Mouse (Mus musculus): ENCODE data around the gene Ypel1. TPM values are rescaled to one million over a fixed set of nuclear protein-coding genes. Genes with fewer than 3 reads are reported as not detected.

The Ypel1 gene
- polyA plus RNA-seq, 1 experiment: 0.43 TPM

GRCm38 (mm10) chr16:17044320-17044719, 25.2 kb upstream of the Ypel1 start:
- WGBS: 89% methylated on average over 3 of the region's 3 CpGs
- Histone ChIP-seq H3K4me1 (ENCODE audit: control insufficient read depth, insufficient read depth, insufficient read length) (no peaks in the 10 kb centered on the region), H3K36me3 (ENCODE audit: control insufficient read depth, insufficient read depth, low read length) (peaks cover 19% of the 10 kb centered on the region), H3K27ac (ENCODE audit: insufficient read depth, low read length) (no peak overlapping the region), H3K4me3 (ENCODE audit: extremely low read depth, insufficient read depth, insufficient read length) (no peak overlapping the region), H3K27me3 (ENCODE audit: control insufficient read depth, insufficient read depth, low read length) (no peaks in the 10 kb centered on the region)
- TF ChIP-seq CTCF (IDR thresholded peaks at IDR 0.05; ENCODE audit: extremely low read depth, insufficient read depth, insufficient read length, insufficient replicate concordance): no peak
- DNase-seq (ENCODE audit: low read depth in 1 of 2, low spot score in 2 of 2): no peak

- WGBS: 55% methylated on average over 3 of the region's 3 CpGs
- H3K4me1 ChIP-seq (ENCODE audit: control insufficient read depth, insufficient read depth, insufficient read length): no peaks in the 10 kb centered on the region
- H3K27ac ChIP-seq (ENCODE audit: insufficient read depth, low read length): no peak overlapping the region
- H3K36me3 ChIP-seq (ENCODE audit: control insufficient read depth, insufficient read depth, low read length): peaks cover 14% of the 10 kb centered on the region
- no peak for DNase-seq (ENCODE audit: low read depth in 1 of 2, low spot score in 2 of 2)
- H3K4me3 ChIP-seq (ENCODE audit: extremely low read depth, insufficient read depth, insufficient read length): no peak overlapping the region
- H3K27me3 ChIP-seq (ENCODE audit: control insufficient read depth, insufficient read depth, low read length): no peaks in the 10 kb centered on the region
- no peak for TF ChIP-seq CTCF (IDR thresholded peaks at IDR 0.05; ENCODE audit: extremely low read depth, insufficient read depth, insufficient read length, insufficient replicate concordance)
- no peak for TF ChIP-seq POLR2A (IDR thresholded peaks at IDR 0.05; ENCODE audit: low read depth, low read length)
Measured at GRCm38 (mm10) chr16:17045287-17045686, 24.2 kb upstream of the Ypel1 start.

DNA sequence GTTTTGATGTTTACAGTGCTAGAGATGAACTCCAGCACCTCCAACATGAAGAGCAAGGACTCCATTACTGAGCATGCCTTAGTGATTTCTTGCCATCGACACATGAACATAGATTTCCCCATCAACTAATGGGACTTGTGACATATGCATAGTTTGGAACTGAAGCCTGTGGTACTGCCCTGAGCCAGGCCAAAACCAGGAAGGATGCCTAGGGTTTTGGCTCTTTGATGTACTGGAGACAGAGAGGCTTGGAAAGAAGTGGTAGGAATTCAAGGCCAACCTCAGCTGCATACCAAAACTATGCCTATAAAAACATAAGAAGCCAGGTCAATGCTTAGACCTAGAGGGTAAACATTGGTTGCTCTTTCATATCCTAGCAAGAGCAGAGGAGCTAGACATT, 19.6 kb upstream of the Ypel1 start:
- DNase-seq (ENCODE audit: low read depth in 1 of 2, low spot score in 2 of 2): no peak
- 98% methylated on average over 1 of the region's 1 CpGs for WGBS
- Histone ChIP-seq H3K4me3 (ENCODE audit: extremely low read depth, insufficient read depth, insufficient read length) (no peak overlapping the region), H3K27me3 (ENCODE audit: control insufficient read depth, insufficient read depth, low read length) (no peaks in the 10 kb centered on the region), H3K36me3 (ENCODE audit: control insufficient read depth, insufficient read depth, low read length) (peaks cover 5% of the 10 kb centered on the region), H3K27ac (ENCODE audit: insufficient read depth, low read length) (no peak overlapping the region), H3K4me1 (ENCODE audit: control insufficient read depth, insufficient read depth, insufficient read length) (no peaks in the 10 kb centered on the region)
- TF ChIP-seq CTCF (IDR thresholded peaks at IDR 0.05; ENCODE audit: extremely low read depth, insufficient read depth, insufficient read length, insufficient replicate concordance): no peak
- TF ChIP-seq POLR2A (IDR thresholded peaks at IDR 0.05; ENCODE audit: low read depth, low read length): no peak

DNA sequence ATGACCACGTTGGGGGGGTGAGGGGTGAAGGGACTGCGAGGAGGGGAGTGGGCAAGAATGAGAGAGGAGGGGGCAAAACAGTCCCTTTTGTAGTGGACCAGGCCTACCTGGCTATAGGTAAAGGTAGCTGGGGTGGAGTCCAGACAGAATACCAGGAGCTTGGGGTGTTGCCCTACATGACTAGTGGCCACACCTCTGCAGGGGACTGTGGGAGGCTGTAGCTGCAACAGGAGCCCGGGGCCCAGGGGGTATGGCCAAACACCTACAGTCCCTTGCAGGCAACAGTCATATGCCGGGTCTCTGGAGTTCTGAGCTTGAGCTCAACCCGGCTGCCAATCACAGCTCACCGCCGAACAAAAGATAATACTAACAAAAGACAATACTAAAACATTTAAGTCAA, 17.4 kb upstream of the Ypel1 start:
- Histone ChIP-seq H3K27ac (ENCODE audit: insufficient read depth, low read length) (no peak overlapping the region), H3K27me3 (ENCODE audit: control insufficient read depth, insufficient read depth, low read length) (no peaks in the 10 kb centered on the region), H3K4me3 (ENCODE audit: extremely low read depth, insufficient read depth, insufficient read length) (no peak overlapping the region), H3K36me3 (ENCODE audit: control insufficient read depth, insufficient read depth, low read length) (peaks cover 2% of the 10 kb centered on the region; the same call in 1 of the 2 replicates), H3K4me1 (ENCODE audit: control insufficient read depth, insufficient read depth, insufficient read length) (no peaks in the 10 kb centered on the region)
- no peak for DNase-seq (ENCODE audit: low read depth in 1 of 2, low spot score in 2 of 2)
- no peak for TF ChIP-seq POLR2A (IDR thresholded peaks at IDR 0.05; ENCODE audit: low read depth, low read length)
- no peak for TF ChIP-seq CTCF (IDR thresholded peaks at IDR 0.05; ENCODE audit: extremely low read depth, insufficient read depth, insufficient read length, insufficient replicate concordance)
- 83% methylated on average over 7 of the region's 7 CpGs for WGBS

- H3K4me1 ChIP-seq (ENCODE audit: control insufficient read depth, insufficient read depth, insufficient read length): no peaks in the 10 kb centered on the region
- TF ChIP-seq CTCF (IDR thresholded peaks at IDR 0.05; ENCODE audit: extremely low read depth, insufficient read depth, insufficient read length, insufficient replicate concordance) (no peak), POLR2A (IDR thresholded peaks at IDR 0.05; ENCODE audit: low read depth, low read length) (no peak)
- H3K27me3 ChIP-seq (ENCODE audit: control insufficient read depth, insufficient read depth, low read length): no peaks in the 10 kb centered on the region
- no peak overlapping the region for H3K27ac ChIP-seq (ENCODE audit: insufficient read depth, low read length)
- 77% methylated on average over 3 of the region's 3 CpGs for WGBS
- H3K36me3 ChIP-seq (ENCODE audit: control insufficient read depth, insufficient read depth, low read length): peaks cover 2% of the 10 kb centered on the region; the same call in 1 of the 2 replicates
- no peak for DNase-seq (ENCODE audit: low read depth in 1 of 2, low spot score in 2 of 2)
- no peak overlapping the region for H3K4me3 ChIP-seq (ENCODE audit: extremely low read depth, insufficient read depth, insufficient read length)
Measured at GRCm38 (mm10) chr16:17053903-17054302, 15.6 kb upstream of the Ypel1 start.

GRCm38 (mm10) chr16:17055584-17055983, 13.9 kb upstream of the Ypel1 start:
- Histone ChIP-seq H3K4me3 (ENCODE audit: extremely low read depth, insufficient read depth, insufficient read length) (no peak overlapping the region), H3K36me3 (ENCODE audit: control insufficient read depth, insufficient read depth, low read length) (no peaks in the 10 kb centered on the region), H3K27ac (ENCODE audit: insufficient read depth, low read length) (no peak overlapping the region), H3K27me3 (ENCODE audit: control insufficient read depth, insufficient read depth, low read length) (no peaks in the 10 kb centered on the region), H3K4me1 (ENCODE audit: control insufficient read depth, insufficient read depth, insufficient read length) (no peaks in the 10 kb centered on the region)
- 81% methylated on average over 3 of the region's 3 CpGs for WGBS
- no peak for DNase-seq (ENCODE audit: low read depth in 1 of 2, low spot score in 2 of 2)
- TF ChIP-seq CTCF (IDR thresholded peaks at IDR 0.05; ENCODE audit: extremely low read depth, insufficient read depth, insufficient read length, insufficient replicate concordance): no peak
- TF ChIP-seq POLR2A (IDR thresholded peaks at IDR 0.05; ENCODE audit: low read depth, low read length): no peak

DNA sequence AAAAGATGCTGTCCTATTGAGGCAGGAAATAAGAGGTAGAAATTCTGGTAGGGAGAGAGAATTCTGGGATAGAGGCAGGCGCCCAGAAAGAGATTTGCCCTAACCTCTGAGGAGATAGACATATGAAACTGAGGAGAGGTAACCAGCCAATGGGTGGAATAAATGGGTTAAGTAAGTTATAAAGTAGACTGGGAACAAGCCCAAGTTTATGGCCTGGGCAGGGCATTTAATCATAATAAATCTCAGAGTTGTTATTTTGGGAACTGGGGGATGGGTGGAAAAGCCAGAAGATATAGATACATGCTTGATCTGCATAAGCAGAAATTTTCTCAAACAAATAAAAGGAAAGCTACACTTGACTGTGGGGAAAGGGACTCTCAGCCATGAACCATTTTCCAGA, 7.2 kb upstream of the Ypel1 start:
- no peak overlapping the region for H3K4me3 ChIP-seq (ENCODE audit: extremely low read depth, insufficient read depth, insufficient read length)
- TF ChIP-seq POLR2A (IDR thresholded peaks at IDR 0.05; ENCODE audit: low read depth, low read length) (no peak), CTCF (IDR thresholded peaks at IDR 0.05; ENCODE audit: extremely low read depth, insufficient read depth, insufficient read length, insufficient replicate concordance) (no peak)
- no peak overlapping the region for H3K27ac ChIP-seq (ENCODE audit: insufficient read depth, low read length)
- H3K27me3 ChIP-seq (ENCODE audit: control insufficient read depth, insufficient read depth, low read length): no peaks in the 10 kb centered on the region
- H3K4me1 ChIP-seq (ENCODE audit: control insufficient read depth, insufficient read depth, insufficient read length): no peaks in the 10 kb centered on the region
- DNase-seq (ENCODE audit: low read depth in 1 of 2, low spot score in 2 of 2): no peak
- H3K36me3 ChIP-seq (ENCODE audit: control insufficient read depth, insufficient read depth, low read length): no peaks in the 10 kb centered on the region
- 77% methylated on average over 1 of the region's 1 CpGs for WGBS

Measured in spleen, adult 2 months (tissue).